Mouse (Mus musculus): ENCODE results near the gene Slc10a4. TPM values are rescaled to one million over a fixed set of nuclear protein-coding genes. Genes with fewer than 3 reads are reported as not detected.

Gene Slc10a4
- polyA plus RNA-seq, 2 experiments: 0.43 to 1.1 TPM

GRCm38 (mm10) chr5:72972934-72973333 lies 33.7 kb upstream of the Slc10a4 start:
- Histone ChIP-seq H3K36me3 (ENCODE audit: control insufficient read depth, insufficient read depth, low read length) (peaks cover 57% of the 10 kb centered on the region), H3K4me2 (replicated peaks; ENCODE audit: low read depth, low read length, severe bottlenecking) (no peak overlapping the region), H3K9ac (ENCODE audit: low read depth, low read length, severe bottlenecking) (no peak overlapping the region), H3K27ac (replicated peaks; ENCODE audit: low read depth, low read length) (no peak overlapping the region), H3K9me3 (ENCODE audit: control insufficient read depth, low read length) (no peaks in the 10 kb centered on the region), H3K4me3 (replicated peaks; ENCODE audit: low read length) (no peak overlapping the region), H3K27me3 (ENCODE audit: control insufficient read depth, insufficient read depth, low read length) (no peaks in the 10 kb centered on the region), H3K4me1 (ENCODE audit: control insufficient read depth, insufficient read depth, low read length) (no peaks in the 10 kb centered on the region)
- ATAC-seq (ENCODE audit: low FRiP score, low read depth): no peak
- 70% methylated on average over 5 of the region's 5 CpGs for WGBS
- TF ChIP-seq POLR2A (IDR thresholded peaks at IDR 0.05; ENCODE audit: borderline replicate concordance, extremely low read depth, insufficient read depth, insufficient read length): no peak
- no peak for DNase-seq (ENCODE audit: low spot score)

GRCm38 (mm10) chr5:72974602-72975001 lies 32.1 kb upstream of the Slc10a4 start, which contains the start of gene Gm10135:
Gene Gm10135 (minus strand): TSS chr5:72974702.
- H3K36me3 ChIP-seq (ENCODE audit: control insufficient read depth, insufficient read depth, low read length): peaks cover 48% of the 10 kb centered on the region
- no peak within 1 kb of the TSS for H3K9ac ChIP-seq (ENCODE audit: low read depth, low read length, severe bottlenecking)
- no peak within 1 kb of the TSS for H3K4me2 ChIP-seq (replicated peaks; ENCODE audit: low read depth, low read length, severe bottlenecking)
- no peak for TF ChIP-seq POLR2A (IDR thresholded peaks at IDR 0.05; ENCODE audit: borderline replicate concordance, extremely low read depth, insufficient read depth, insufficient read length)
- no peaks in the 10 kb centered on the region for H3K9me3 ChIP-seq (ENCODE audit: control insufficient read depth, low read length)
- 94% methylated on average over 7 of the region's 7 CpGs for WGBS
- H3K27me3 ChIP-seq (ENCODE audit: control insufficient read depth, insufficient read depth, low read length): no peaks in the 10 kb centered on the region
- ATAC-seq (ENCODE audit: low FRiP score, low read depth) (no peak), DNase-seq (ENCODE audit: low spot score) (no peak)
- H3K4me3 ChIP-seq (replicated peaks; ENCODE audit: low read length): no peak within 1 kb of the TSS
- H3K4me1 ChIP-seq (ENCODE audit: control insufficient read depth, insufficient read depth, low read length): no peaks in the 10 kb centered on the region
- H3K27ac ChIP-seq (replicated peaks; ENCODE audit: low read depth, low read length): no peak within 1 kb of the TSS

DNA sequence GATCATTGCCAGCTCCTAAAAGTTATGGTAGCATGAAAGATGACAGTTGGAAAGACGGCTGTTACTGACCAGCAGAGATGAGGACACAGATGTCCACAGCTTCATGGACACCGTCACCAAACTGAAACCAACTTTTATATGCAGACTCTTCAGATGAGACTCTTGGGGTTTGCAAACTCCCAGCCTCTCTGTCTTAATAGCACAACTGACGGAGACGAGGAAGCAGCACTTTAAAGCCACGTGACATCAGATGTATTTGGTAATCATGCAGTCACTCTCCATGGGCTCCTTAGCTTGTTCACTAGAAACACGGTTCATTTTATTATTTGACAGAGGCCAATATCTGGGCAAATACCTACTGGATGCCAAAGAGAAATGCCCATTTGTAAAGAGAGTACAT lies 30.7 kb upstream of the Slc10a4 start:
- Histone ChIP-seq H3K27ac (replicated peaks; ENCODE audit: low read depth, low read length) (no peak overlapping the region), H3K27me3 (ENCODE audit: control insufficient read depth, insufficient read depth, low read length) (no peaks in the 10 kb centered on the region), H3K4me3 (replicated peaks; ENCODE audit: low read length) (no peak overlapping the region), H3K4me2 (replicated peaks; ENCODE audit: low read depth, low read length, severe bottlenecking) (no peak overlapping the region), H3K9me3 (ENCODE audit: control insufficient read depth, low read length) (no peaks in the 10 kb centered on the region), H3K36me3 (ENCODE audit: control insufficient read depth, insufficient read depth, low read length) (peaks cover 50% of the 10 kb centered on the region), H3K4me1 (ENCODE audit: control insufficient read depth, insufficient read depth, low read length) (no peaks in the 10 kb centered on the region), H3K9ac (ENCODE audit: low read depth, low read length, severe bottlenecking) (no peak overlapping the region)
- DNase-seq (ENCODE audit: low spot score) (no peak), ATAC-seq (ENCODE audit: low FRiP score, low read depth) (no peak)
- WGBS: 80% methylated on average over 6 of the region's 6 CpGs
- no peak for TF ChIP-seq POLR2A (IDR thresholded peaks at IDR 0.05; ENCODE audit: borderline replicate concordance, extremely low read depth, insufficient read depth, insufficient read length)

GRCm38 (mm10) chr5:72976539-72976938 lies 30.1 kb upstream of the Slc10a4 start:
- H3K36me3 ChIP-seq (ENCODE audit: control insufficient read depth, insufficient read depth, low read length): peaks cover 50% of the 10 kb centered on the region
- ATAC-seq (ENCODE audit: low FRiP score, low read depth) (no peak), DNase-seq (ENCODE audit: low spot score) (no peak)
- H3K4me1 ChIP-seq (ENCODE audit: control insufficient read depth, insufficient read depth, low read length): no peaks in the 10 kb centered on the region
- no peaks in the 10 kb centered on the region for H3K9me3 ChIP-seq (ENCODE audit: control insufficient read depth, low read length)
- no peak overlapping the region for H3K27ac ChIP-seq (replicated peaks; ENCODE audit: low read depth, low read length)
- H3K27me3 ChIP-seq (ENCODE audit: control insufficient read depth, insufficient read depth, low read length): no peaks in the 10 kb centered on the region
- no peak overlapping the region for H3K4me3 ChIP-seq (replicated peaks; ENCODE audit: low read length)
- no peak for TF ChIP-seq POLR2A (IDR thresholded peaks at IDR 0.05; ENCODE audit: borderline replicate concordance, extremely low read depth, insufficient read depth, insufficient read length)
- H3K9ac ChIP-seq (ENCODE audit: low read depth, low read length, severe bottlenecking): no peak overlapping the region
- WGBS: 80% methylated on average over 4 of the region's 4 CpGs
- H3K4me2 ChIP-seq (replicated peaks; ENCODE audit: low read depth, low read length, severe bottlenecking): no peak overlapping the region

- no peak overlapping the region for H3K9ac ChIP-seq (ENCODE audit: low read depth, low read length, severe bottlenecking)
- WGBS: 4% methylated on average over 2 of the region's 2 CpGs
- H3K36me3 ChIP-seq (ENCODE audit: control insufficient read depth, insufficient read depth, low read length): peaks cover 9% of the 10 kb centered on the region; the same call in 1 of the 2 replicates
- peak; percentile 74 for DNase-seq (ENCODE audit: low spot score)
- H3K9me3 ChIP-seq (ENCODE audit: control insufficient read depth, low read length): no peaks in the 10 kb centered on the region
- no peaks in the 10 kb centered on the region for H3K27me3 ChIP-seq (ENCODE audit: control insufficient read depth, insufficient read depth, low read length)
- no peak overlapping the region for H3K27ac ChIP-seq (replicated peaks; ENCODE audit: low read depth, low read length)
- no peak overlapping the region for H3K4me2 ChIP-seq (replicated peaks; ENCODE audit: low read depth, low read length, severe bottlenecking)
- H3K4me3 ChIP-seq (replicated peaks; ENCODE audit: low read length): no peak overlapping the region
- no peak for TF ChIP-seq POLR2A (IDR thresholded peaks at IDR 0.05; ENCODE audit: borderline replicate concordance, extremely low read depth, insufficient read depth, insufficient read length)
- 0 out of 2 replicates have a peak, but pooled peaks cover 2% of the 10 kb centered on the region for H3K4me1 ChIP-seq (ENCODE audit: control insufficient read depth, insufficient read depth, low read length)
- ATAC-seq (ENCODE audit: low FRiP score, low read depth): no peak
These were observed 22.6 kb upstream of the Slc10a4 start for GRCm38 (mm10) chr5:72984091-72984490.

- no peak overlapping the region for H3K4me2 ChIP-seq (replicated peaks; ENCODE audit: low read depth, low read length, severe bottlenecking)
- H3K9me3 ChIP-seq (ENCODE audit: control insufficient read depth, low read length): no peaks in the 10 kb centered on the region
- no peak for TF ChIP-seq POLR2A (IDR thresholded peaks at IDR 0.05; ENCODE audit: borderline replicate concordance, extremely low read depth, insufficient read depth, insufficient read length)
- no peak overlapping the region for H3K4me3 ChIP-seq (replicated peaks; ENCODE audit: low read length)
- 0 out of 2 replicates have a peak, but pooled peaks cover 2% of the 10 kb centered on the region for H3K4me1 ChIP-seq (ENCODE audit: control insufficient read depth, insufficient read depth, low read length)
- DNase-seq (ENCODE audit: low spot score): no peak
- no peaks in the 10 kb centered on the region for H3K36me3 ChIP-seq (ENCODE audit: control insufficient read depth, insufficient read depth, low read length)
- H3K9ac ChIP-seq (ENCODE audit: low read depth, low read length, severe bottlenecking): no peak overlapping the region
- ATAC-seq (ENCODE audit: low FRiP score, low read depth): no peak
- H3K27me3 ChIP-seq (ENCODE audit: control insufficient read depth, insufficient read depth, low read length): no peaks in the 10 kb centered on the region
- no peak overlapping the region for H3K27ac ChIP-seq (replicated peaks; ENCODE audit: low read depth, low read length)
- WGBS: 64% methylated on average over 7 of the region's 7 CpGs
These were observed 18.9 kb upstream of the Slc10a4 start for GRCm38 (mm10) chr5:72987786-72988185.
